8 mouse cellular contexts compared by ENCODE assay signal in the genomic region with DNA sequence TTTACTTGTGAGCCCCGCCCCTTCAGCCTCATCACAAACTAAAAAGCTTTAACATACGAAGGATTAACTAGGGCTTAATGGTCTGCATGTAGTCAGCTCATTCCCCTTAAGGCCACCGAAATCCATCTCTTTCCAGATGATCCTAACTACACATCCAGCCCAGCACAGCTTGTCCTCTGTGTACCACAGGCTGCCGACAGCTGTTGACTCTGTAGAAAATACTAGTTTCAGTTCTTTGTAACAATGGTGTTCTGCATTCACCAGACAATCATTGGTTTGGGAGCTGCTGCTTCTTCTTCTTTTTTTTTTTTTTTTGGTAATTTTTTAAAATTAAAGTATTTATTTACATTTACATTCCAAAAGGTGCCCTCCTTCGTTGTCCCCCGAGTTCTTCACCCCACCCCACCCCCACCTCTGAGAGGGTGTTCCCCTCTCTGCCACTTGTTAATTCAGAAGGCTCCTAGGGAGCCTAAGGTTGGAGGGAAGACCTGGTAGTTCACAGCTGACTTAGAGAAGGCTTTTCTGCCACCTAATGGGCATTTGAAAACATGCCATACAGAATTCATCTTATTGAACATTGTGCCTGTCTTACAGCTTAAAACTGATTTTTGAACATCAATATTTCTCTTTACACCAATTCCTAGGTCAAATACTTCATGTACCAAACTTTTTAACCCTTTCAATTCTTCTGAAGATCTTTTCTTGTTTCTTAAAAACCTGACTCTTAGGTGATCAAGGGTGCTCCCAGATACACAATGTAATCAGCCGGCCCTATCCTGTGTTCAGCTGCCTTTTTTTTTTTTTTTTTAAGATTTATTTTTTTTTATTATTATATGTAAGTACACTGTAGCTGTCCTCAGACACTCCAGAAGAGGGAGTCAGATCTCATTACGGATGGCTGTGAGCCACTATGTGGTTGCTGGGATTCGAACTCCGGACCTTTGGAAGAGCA. TPM values are rescaled to one million over a fixed set of nuclear protein-coding genes. Genes with fewer than 3 reads are reported as not detected.
A peak's percentile ranks its signal among the peaks of the same experiment; 100 is the strongest.
DNase-seq lines count a peak whose midpoint lies in the region; ATAC-seq lines count a peak whose summit lies in the region.

No protein-coding gene starts in this region.

- no peaks in the 10 kb centered on the region for H3K4me1 ChIP-seq in forebrain, embryonic 13.5 days
- no peaks in the 10 kb centered on the region for H3K4me1 ChIP-seq in forebrain, embryonic 12.5 days
- no peaks in the 10 kb centered on the region for H3K4me1 ChIP-seq in midbrain, embryonic 11.5 days (ENCODE audit: control insufficient read depth, insufficient read depth, low read length)
- no peaks in the 10 kb centered on the region for H3K4me1 ChIP-seq in midbrain, embryonic 10.5 days
- H3K4me1 ChIP-seq in embryonic facial prominence, embryonic 13.5 days = no peaks in the 10 kb centered on the region

- no peak overlapping the region for H3K27ac ChIP-seq in forebrain, embryonic 13.5 days
- no peak overlapping the region for H3K27ac ChIP-seq in forebrain, embryonic 12.5 days
- H3K27ac ChIP-seq in midbrain, embryonic 11.5 days (ENCODE audit: low read depth, low read length) = no peak overlapping the region
- no peak overlapping the region for H3K27ac ChIP-seq in midbrain, embryonic 10.5 days (replicated peaks)
- no peak overlapping the region for H3K27ac ChIP-seq in embryonic facial prominence, embryonic 13.5 days

- no peaks in the 10 kb centered on the region for H3K27me3 ChIP-seq in forebrain, embryonic 13.5 days
- no peaks in the 10 kb centered on the region for H3K27me3 ChIP-seq in forebrain, embryonic 12.5 days
- H3K27me3 ChIP-seq in midbrain, embryonic 11.5 days (ENCODE audit: control insufficient read depth, insufficient read depth, low read length) = no peaks in the 10 kb centered on the region
- H3K27me3 ChIP-seq in midbrain, embryonic 10.5 days (ENCODE audit: low read depth, poor library complexity, severe bottlenecking) = no peaks in the 10 kb centered on the region
- no peaks in the 10 kb centered on the region for H3K27me3 ChIP-seq in embryonic facial prominence, embryonic 13.5 days

- peak; percentile 78 for DNase-seq in midbrain, embryonic 11.5 days (ENCODE audit: low spot score, missing footprints)
- DNase-seq in midbrain, embryonic 10.5 days (ENCODE audit: low spot score) = no peak
- no peak for DNase-seq in ovary, postnatal 10 days (ENCODE audit: low spot score)
- no peak for DNase-seq in frontal cortex, postnatal 14 days (ENCODE audit: low spot score in 2 of 2)

- 63% methylated on average over 10 of the region's 10 CpGs for WGBS in forebrain, embryonic 13.5 days
- 63% methylated on average over 10 of the region's 10 CpGs for WGBS in forebrain, embryonic 12.5 days
- 66% methylated on average over 10 of the region's 10 CpGs for WGBS in midbrain, embryonic 11.5 days
- 63% methylated on average over 10 of the region's 10 CpGs for WGBS in midbrain, embryonic 10.5 days
- WGBS in embryonic facial prominence, embryonic 13.5 days = 60% methylated on average over 10 of the region's 10 CpGs

- ATAC-seq in forebrain, embryonic 13.5 days = 0 out of 2 replicates have a peak, but pooled peaks have one; percentile 55
- ATAC-seq in forebrain, embryonic 12.5 days (ENCODE audit: low FRiP score) = no peak
- no peak for ATAC-seq in midbrain, embryonic 11.5 days (ENCODE audit: low FRiP score)
- 0 out of 2 replicates have a peak, but pooled peaks have one; percentile 37 for ATAC-seq in embryonic facial prominence, embryonic 13.5 days (ENCODE audit: insufficient number of reproducible peaks, insufficient read depth, low FRiP score, low TSS enrichment, low read depth)
- ATAC-seq in neutrophil, adult 5-6 weeks (ENCODE audit: extremely low read depth, insufficient number of reproducible peaks, low FRiP score, poor library complexity, severe bottlenecking) = peak; percentile 78

- no peak overlapping the region for H3K4me3 ChIP-seq in forebrain, embryonic 13.5 days
- no peak overlapping the region for H3K4me3 ChIP-seq in forebrain, embryonic 12.5 days (replicated peaks)
- no peak overlapping the region for H3K4me3 ChIP-seq in midbrain, embryonic 11.5 days (ENCODE audit: low read depth, low read length)
- no peak overlapping the region for H3K4me3 ChIP-seq in midbrain, embryonic 10.5 days
- H3K4me3 ChIP-seq in embryonic facial prominence, embryonic 13.5 days = no peak overlapping the region

- no peak overlapping the region for H3K4me2 ChIP-seq in forebrain, embryonic 13.5 days
- H3K4me2 ChIP-seq in forebrain, embryonic 12.5 days = no peak overlapping the region
- H3K4me2 ChIP-seq in midbrain, embryonic 11.5 days = no peak overlapping the region
- no peak overlapping the region for H3K4me2 ChIP-seq in embryonic facial prominence, embryonic 13.5 days

- H3K9me3 ChIP-seq in forebrain, embryonic 13.5 days (replicated peaks) = no peaks in the 10 kb centered on the region
- H3K9me3 ChIP-seq in forebrain, embryonic 12.5 days = no peaks in the 10 kb centered on the region
- no peaks in the 10 kb centered on the region for H3K9me3 ChIP-seq in midbrain, embryonic 11.5 days (ENCODE audit: control insufficient read depth, low read length)
- H3K9me3 ChIP-seq in midbrain, embryonic 10.5 days (replicated peaks) = no peaks in the 10 kb centered on the region
- H3K9me3 ChIP-seq in embryonic facial prominence, embryonic 13.5 days = no peaks in the 10 kb centered on the region

- H3K9ac ChIP-seq in forebrain, embryonic 13.5 days = no peak overlapping the region
- no peak overlapping the region for H3K9ac ChIP-seq in forebrain, embryonic 12.5 days
- H3K9ac ChIP-seq in midbrain, embryonic 11.5 days (ENCODE audit: low read length) = no peak overlapping the region
- H3K9ac ChIP-seq in embryonic facial prominence, embryonic 13.5 days = no peak overlapping the region

- peaks cover 14% of the 10 kb centered on the region for H3K36me3 ChIP-seq in forebrain, embryonic 13.5 days (ENCODE audit: poor library complexity, severe bottlenecking)
- H3K36me3 ChIP-seq in forebrain, embryonic 12.5 days (replicated peaks) = peaks cover 10% of the 10 kb centered on the region
- no peaks in the 10 kb centered on the region for H3K36me3 ChIP-seq in midbrain, embryonic 11.5 days (ENCODE audit: control insufficient read depth, insufficient read depth, low read length)
- peaks cover 16% of the 10 kb centered on the region for H3K36me3 ChIP-seq in midbrain, embryonic 10.5 days
- peaks cover 8% of the 10 kb centered on the region; the same call in 1 of the 2 replicates for H3K36me3 ChIP-seq in embryonic facial prominence, embryonic 13.5 days

RNA-seq across cellular contexts. Expression of gene Aida, which starts 23.2 kb away (rescaled TPM):
- polyA plus RNA-seq in forebrain, embryonic 13.5 days (2015; fragmentation: Nextera tagmentation; extraction: Ambion mirVana) = 47.3 and 49.5 TPM in 2 replicates
- 64.0 and 65.9 TPM in 2 replicates for polyA plus RNA-seq in forebrain, embryonic 12.5 days (2016; fragmentation: Nextera tagmentation; extraction: Ambion mirVana)
- 32.9 and 37.8 TPM in 2 replicates for polyA plus RNA-seq in midbrain, embryonic 11.5 days (2014; fragmentation: Nextera tagmentation; extraction: Ambion mirVana)
- 42.3 and 45.1 TPM in 2 replicates for polyA plus RNA-seq in midbrain, embryonic 10.5 days (2016; fragmentation: Nextera tagmentation; extraction: Ambion mirVana)
- polyA plus RNA-seq in embryonic facial prominence, embryonic 13.5 days (2015; fragmentation: Nextera tagmentation; extraction: Ambion mirVana) = 62.9 and 65.3 TPM in 2 replicates
- total RNA-seq in neutrophil, adult 5-6 weeks (2017) = 123 and 137 TPM in 2 replicates

RNA-seq across cellular contexts. Expression of gene Brox, which starts 23.9 kb away (rescaled TPM):
- polyA plus RNA-seq in forebrain, embryonic 13.5 days (2015; fragmentation: Nextera tagmentation; extraction: Ambion mirVana) = 78.6 and 81.2 TPM in 2 replicates
- polyA plus RNA-seq in forebrain, embryonic 12.5 days (2016; fragmentation: Nextera tagmentation; extraction: Ambion mirVana) = 66.3 and 72.7 TPM in 2 replicates
- 64.6 and 81.3 TPM in 2 replicates for polyA plus RNA-seq in midbrain, embryonic 11.5 days (2014; fragmentation: Nextera tagmentation; extraction: Ambion mirVana)
- polyA plus RNA-seq in midbrain, embryonic 10.5 days (2016; fragmentation: Nextera tagmentation; extraction: Ambion mirVana) = 40.3 and 50.3 TPM in 2 replicates
- 38.2 and 42.1 TPM in 2 replicates for polyA plus RNA-seq in embryonic facial prominence, embryonic 13.5 days (2015; fragmentation: Nextera tagmentation; extraction: Ambion mirVana)
- 92.2 and 98.3 TPM in 2 replicates for total RNA-seq in neutrophil, adult 5-6 weeks (2017)

RNA-seq across cellular contexts. Expression of gene Disp1, which starts 51.8 kb away (rescaled TPM):
- polyA plus RNA-seq in forebrain, embryonic 13.5 days (2015; fragmentation: Nextera tagmentation; extraction: Ambion mirVana) = 6.8 and 8.2 TPM in 2 replicates
- polyA plus RNA-seq in forebrain, embryonic 12.5 days (2016; fragmentation: Nextera tagmentation; extraction: Ambion mirVana) = 10.7 and 10.8 TPM in 2 replicates
- polyA plus RNA-seq in midbrain, embryonic 11.5 days (2014; fragmentation: Nextera tagmentation; extraction: Ambion mirVana) = 8.8 and 9.3 TPM in 2 replicates
- polyA plus RNA-seq in midbrain, embryonic 10.5 days (2016; fragmentation: Nextera tagmentation; extraction: Ambion mirVana) = 8.6 and 11.1 TPM in 2 replicates
- 17.2 and 20.4 TPM in 2 replicates for polyA plus RNA-seq in embryonic facial prominence, embryonic 13.5 days (2015; fragmentation: Nextera tagmentation; extraction: Ambion mirVana)
- 9.5 and 14.1 TPM in 2 replicates for total RNA-seq in neutrophil, adult 5-6 weeks (2017)

Comparison
In these comparisons a context has a peak if more than half of its experiments do, and no peak if none do; other contexts are left out.
1. ATAC-seq: peak in forebrain, embryonic 13.5 days (single experiment), embryonic facial prominence, embryonic 13.5 days (single experiment) and neutrophil, adult 5-6 weeks (single experiment); none in forebrain, embryonic 12.5 days (single experiment) and midbrain, embryonic 11.5 days (single experiment).